Mouse (Mus musculus) layer of hippocampus, adult 11-12 months (tissue): ENCODE measurements around the gene Olfr1032.
"Not testable (repeated sequence)": the region's sequence is repeated elsewhere in the genome, so short reads cannot be mapped to it uniquely, and the experiment has no call there.

Experiments
- DNase-seq: peaks from one replicate; pipeline ENCODE4 v3.0.0; 2022; ENCODE audit warnings: low spot score

The Olfr1032 gene

GRCm38 (mm10) chr2:86005240-86005639, at the start of gene Olfr1032:
Gene Olfr1032 (plus strand): TSS chr2:86005540.
- DNase-seq: no peak

DNA sequence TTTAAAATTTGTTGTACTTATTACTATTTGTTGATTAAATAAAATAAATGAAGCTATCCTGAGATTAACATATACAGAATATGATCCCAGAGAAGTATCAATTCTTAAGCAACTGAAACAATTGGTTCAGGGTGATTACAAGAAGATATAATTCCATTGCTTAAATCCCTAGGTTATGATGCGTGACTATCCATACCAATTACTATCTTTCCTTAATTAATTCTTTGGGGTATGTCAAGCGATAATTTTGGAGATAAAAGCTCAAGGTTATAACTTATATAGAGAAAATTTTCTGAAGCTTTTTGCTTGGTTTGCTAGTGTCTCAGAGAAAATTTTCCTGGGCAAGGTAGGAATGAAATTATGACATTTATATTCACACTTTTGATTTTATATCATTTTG, 31.7 kb upstream of the Olfr1032 start, which contains the start of gene Olfr1029:
Olfr1029 (plus strand) TSS at position 301 of the 400 bp plus-strand sequence.
- no peak for DNase-seq

GRCm38 (mm10) chr2:85978976-85979375, 26.4 kb upstream of the Olfr1032 start, which contains the start of gene Olfr1030:
Gene Olfr1030 (plus strand): TSS chr2:85979276.
- no peak for DNase-seq

DNA sequence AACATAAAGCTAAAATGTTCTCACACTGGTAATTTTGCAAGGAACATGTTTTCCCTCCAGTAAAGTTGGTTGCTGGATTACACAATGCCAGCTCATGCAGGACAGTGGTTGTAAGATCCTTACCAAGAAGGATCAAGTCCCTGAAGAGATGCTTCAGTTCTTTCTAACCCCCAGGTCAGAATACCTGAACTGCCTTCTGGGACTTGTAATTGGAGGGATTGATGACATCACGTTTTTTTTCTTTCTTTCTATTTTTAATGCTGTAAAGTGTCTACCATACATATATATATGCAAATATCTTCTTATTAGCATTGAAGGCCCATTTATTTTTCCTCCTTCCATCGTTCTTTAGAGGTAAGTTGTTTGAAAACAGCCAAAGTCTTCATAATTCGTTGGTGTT, 15.3 kb upstream of the Olfr1032 start, which contains the start of gene Olfr1031:
Olfr1031 (plus strand) TSS at position 301 of the 400 bp plus-strand sequence.
- DNase-seq: no peak

DNA sequence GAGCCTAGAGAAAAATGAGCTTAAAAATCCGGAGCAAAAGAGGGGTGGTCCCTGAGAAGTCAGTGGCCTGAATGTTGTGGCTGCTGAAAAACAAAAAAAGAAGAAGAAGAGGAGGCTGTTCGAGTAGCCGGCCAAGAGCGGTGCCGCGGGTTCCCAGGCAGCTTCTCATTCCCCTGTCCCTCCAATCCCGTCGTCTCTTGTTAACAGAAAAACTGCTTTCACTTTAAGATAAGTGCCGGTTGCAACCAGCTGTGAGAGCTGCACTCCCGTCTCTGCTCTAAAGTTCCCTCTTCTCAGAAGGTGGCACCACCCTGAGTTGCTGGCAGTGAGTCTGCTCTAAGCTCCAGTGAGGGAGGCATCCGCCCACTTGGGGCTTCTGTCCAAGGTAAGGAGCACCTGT, 15.1 kb downstream of the Olfr1032 start, which contains the start of gene Olfr1033:
Olfr1033 (plus strand) TSS at position 228 of the 400 bp plus-strand sequence.
- DNase-seq: not testable (repeated sequence)

GRCm38 (mm10) chr2:86021518-86021917, 16.2 kb downstream of the Olfr1032 start:
- DNase-seq: not testable (repeated sequence)

DNA sequence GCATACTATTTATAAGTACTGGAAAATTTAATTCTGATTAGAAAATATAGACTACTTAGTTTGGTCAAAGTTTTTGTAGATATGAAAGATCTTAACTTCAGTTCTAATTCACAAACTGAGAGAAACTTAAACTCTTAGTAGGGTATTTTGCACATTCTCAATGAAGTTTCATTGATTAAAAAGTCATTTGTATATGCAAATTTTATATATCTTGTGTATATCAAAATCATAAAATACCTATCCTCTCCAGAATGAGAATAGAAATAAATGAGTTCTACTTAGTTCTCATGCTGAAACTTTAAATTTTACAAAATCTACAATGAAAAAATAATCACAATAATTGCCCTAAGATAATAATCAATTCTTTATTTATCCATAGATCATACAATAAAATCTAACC, 40.2 kb downstream of the Olfr1032 start, which contains the start of gene Olfr1034:
Olfr1034 (plus strand) TSS at position 301 of the 400 bp plus-strand sequence.
- DNase-seq: no peak

- DNase-seq: not testable (repeated sequence)
These were observed 45.4 kb downstream of the Olfr1032 start for GRCm38 (mm10) chr2:86050777-86051176.
